Mouse (Mus musculus) hindbrain, postnatal 0 days (tissue): ENCODE data around the gene Crim1. TPM values are rescaled to one million over a fixed set of nuclear protein-coding genes. Genes with fewer than 3 reads are reported as not detected.

ENCODE experiments used
- ATAC-seq: fragments of 200-750 bp; cut with Nextera tagmentation; 2 replicates; pipeline ENCODE4 v1.8.0; 2017; ENCODE audit warnings: mild to moderate bottlenecking, moderate TSS enrichment, moderate library complexity
- DNase-seq: peaks from one replicate; pipeline ENCODE4 v3.0.0-alpha.2; 2015; ENCODE audit warnings: low spot score
- H3K27ac ChIP-seq: fragments of 300-500 bp; sonication (generic); 2 replicates; pipeline ENCODE4 v1.5.1; 2014; ENCODE audit warnings: mild to moderate bottlenecking
- H3K27me3 ChIP-seq: fragments of 300-500 bp; sonication (generic); 2 replicates; pipeline ENCODE4 v1.6.1; 2014; ENCODE audit warnings: low read length, mixed read lengths; ENCODE audit not compliant: insufficient read depth
- H3K36me3 ChIP-seq: fragments of 300-500 bp; sonication (generic); 2 replicates; pipeline ENCODE4 v1.6.1; 2014; ENCODE audit warnings: low read length, mixed read lengths; ENCODE audit not compliant: insufficient read depth
- H3K4me1 ChIP-seq: fragments of 300-500 bp; sonication (generic); 2 replicates; pipeline ENCODE4 v1.6.1; 2014; ENCODE audit warnings: antibody characterized with exemption, low read length, mixed read lengths; ENCODE audit not compliant: insufficient read depth
- H3K4me2 ChIP-seq: fragments of 300-500 bp; sonication (generic); 2 replicates; pipeline ENCODE4 v1.6.1; 2014; ENCODE audit warnings: low read depth, mild to moderate bottlenecking, low read length, moderate library complexity, mixed read lengths
- H3K4me3 ChIP-seq: fragments of 300-500 bp; sonication (generic); 2 replicates; pipeline ENCODE4 v1.5.1; 2014; ENCODE audit warnings: low read length
- H3K9ac ChIP-seq: fragments of 300-500 bp; sonication (generic); replicated peaks from 2 replicates; pipeline ENCODE4 v1.6.1; 2014; ENCODE audit warnings: mild to moderate bottlenecking, low read length, moderate library complexity, mixed read lengths
- H3K9me3 ChIP-seq: fragments of 300-500 bp; sonication (generic); 2 replicates; pipeline ENCODE4 v1.6.1; 2016; ENCODE audit warnings: low read length, mixed read lengths
- CTCF ChIP-seq: IDR thresholded peaks from 2 replicates; pipeline ENCODE4 v1.5.1; 2016; ENCODE audit warnings: antibody characterized with exemption, control low read depth, low read depth
- WGBS: fragments of 180-500 bp; shearing (Covaris S2); extraction: QIAGEN DNeasy Blood & Tissue Kit; methylation state at CpG from one replicate; pipeline ENCODE4 v1.1.7; 2014; 5-methylcytosine and 5-hydroxymethylcytosine counted together
- polyA plus RNA-seq: library from polyadenylated mRNA; unstranded; fragments of >200 nt; fragmentation: Nextera tagmentation; extraction: Ambion mirVana; gene quantifications from 2 replicates; pipeline ENCODE4 v1.2.1, GENCODE M21; 2015
- total RNA-seq: library from RNA; depleted of rRNA; stranded (reverse); fragments of >200 nt; gene quantifications from 2 replicates; pipeline ENCODE4 v1.2.3, GENCODE M21; 2014

The Crim1 gene
- total and polyA plus RNA-seq, 2 experiments from 2014 or later = 14.6 to 143 TPM

- Histone ChIP-seq H3K9me3 (no peaks in the 10 kb centered on the region), H3K4me2 (no peak overlapping the region), H3K27ac (no peak overlapping the region), H3K4me1 (no peaks in the 10 kb centered on the region), H3K4me3 (no peak overlapping the region), H3K36me3 (no peaks in the 10 kb centered on the region), H3K27me3 (no peaks in the 10 kb centered on the region), H3K9ac (no peak overlapping the region)
- TF ChIP-seq CTCF = no peak
- no peak for DNase-seq
- no peak for ATAC-seq
- 70% methylated on average over 2 of the region's 2 CpGs for WGBS
Observed at GRCm38 (mm10) chr17:78172371-78172770, 27.7 kb upstream of the Crim1 start.

- Histone ChIP-seq H3K27me3 (no peaks in the 10 kb centered on the region), H3K36me3 (no peaks in the 10 kb centered on the region), H3K4me1 (no peaks in the 10 kb centered on the region), H3K27ac (no peak overlapping the region), H3K9ac (no peak overlapping the region), H3K9me3 (no peaks in the 10 kb centered on the region), H3K4me3 (no peak overlapping the region), H3K4me2 (no peak overlapping the region)
- DNase-seq = peak; percentile 10
- no peak for ATAC-seq
- TF ChIP-seq CTCF = no peak
- 65% methylated on average over 6 of the region's 6 CpGs for WGBS
Observed at GRCm38 (mm10) chr17:78180766-78181165, 19.3 kb upstream of the Crim1 start.

DNA sequence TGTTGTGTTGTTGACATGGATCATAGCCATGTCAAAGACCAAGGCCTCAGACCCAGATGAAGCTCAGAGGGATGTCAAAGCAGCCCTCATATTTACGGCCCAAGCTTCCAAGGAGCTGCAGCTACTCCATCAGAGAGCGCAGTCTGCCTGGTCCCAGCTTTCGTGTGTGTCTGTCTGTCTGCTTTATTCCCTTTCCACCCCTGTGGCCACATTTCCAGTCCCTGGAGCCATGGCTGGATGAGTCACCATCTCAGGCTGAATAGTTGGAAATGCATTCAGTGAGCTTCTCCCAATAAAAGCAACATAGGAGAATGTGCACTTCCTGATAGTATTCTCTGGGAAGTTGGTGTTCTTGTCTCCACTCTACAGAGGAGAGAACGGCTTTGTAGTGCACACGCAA is 3.9 kb upstream of the Crim1 start:
- TF ChIP-seq CTCF = no peak
- WGBS = 94% methylated on average over 5 of the region's 5 CpGs
- Histone ChIP-seq H3K27ac (no peak overlapping the region), H3K4me1 (peaks cover 2% of the 10 kb centered on the region; the same call in 1 of the 2 replicates), H3K36me3 (no peaks in the 10 kb centered on the region), H3K4me2 (no peak overlapping the region), H3K27me3 (no peaks in the 10 kb centered on the region), H3K9me3 (no peaks in the 10 kb centered on the region), H3K4me3 (no peak overlapping the region), H3K9ac (no peak overlapping the region)
- ATAC-seq (no peak), DNase-seq (no peak)

DNA sequence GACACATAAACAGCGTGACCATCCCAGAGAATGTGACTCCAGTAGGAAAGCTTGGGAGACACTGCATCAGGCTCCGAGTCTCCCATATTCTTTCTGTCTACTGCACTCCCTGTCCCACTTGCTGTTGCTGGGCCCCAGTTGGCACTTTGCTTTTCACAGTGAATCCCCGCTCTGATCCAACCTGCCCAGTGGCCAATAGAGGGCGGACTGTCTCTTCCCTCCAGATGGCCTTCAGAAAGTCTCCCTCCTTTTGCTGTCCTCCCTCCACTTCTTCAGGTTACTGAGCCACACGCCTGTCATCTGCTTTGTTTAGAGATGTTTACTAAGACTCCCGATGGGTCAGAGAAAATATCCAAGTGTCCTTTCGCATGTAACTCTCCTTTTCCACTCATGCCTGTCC is 2.9 kb upstream of the Crim1 start:
- Histone ChIP-seq H3K27me3 (no peaks in the 10 kb centered on the region), H3K27ac (no peak overlapping the region), H3K4me1 (peaks cover 9% of the 10 kb centered on the region; the same call in 1 of the 2 replicates), H3K36me3 (no peaks in the 10 kb centered on the region), H3K9me3 (no peaks in the 10 kb centered on the region), H3K4me2 (no peak overlapping the region), H3K9ac (no peak overlapping the region), H3K4me3 (no peak overlapping the region)
- WGBS = 30% methylated on average over 7 of the region's 7 CpGs
- peak; percentile 84 for TF ChIP-seq CTCF
- DNase-seq (peak; percentile 73), ATAC-seq (no peak)

DNA sequence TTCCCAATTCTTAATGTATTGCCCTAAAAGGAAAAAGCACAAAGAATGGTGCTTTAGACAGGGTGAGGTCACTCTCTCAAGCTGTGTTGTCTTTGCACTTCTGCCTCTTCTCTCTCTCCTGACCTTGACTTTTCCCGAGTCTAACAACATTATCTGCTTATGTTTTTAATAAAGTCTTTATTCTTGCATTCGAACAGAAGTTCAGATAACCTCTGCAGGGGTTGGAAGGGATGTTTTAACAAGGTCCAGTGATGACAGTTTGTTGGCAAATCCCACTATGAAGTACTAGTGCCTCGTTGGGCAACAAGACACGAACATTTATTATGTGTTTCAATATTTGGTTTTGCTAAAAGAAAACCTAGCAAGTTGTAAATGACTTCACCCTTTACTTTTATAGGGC is 1.9 kb upstream of the Crim1 start:
- DNase-seq (no peak), ATAC-seq (no peak)
- Histone ChIP-seq H3K36me3 (no peaks in the 10 kb centered on the region), H3K27ac (no peak overlapping the region), H3K4me1 (peaks cover 16% of the 10 kb centered on the region; the same call in 1 of the 2 replicates), H3K27me3 (no peaks in the 10 kb centered on the region), H3K9ac (no peak overlapping the region), H3K4me3 (no peak overlapping the region), H3K9me3 (no peaks in the 10 kb centered on the region), H3K4me2 (no peak overlapping the region)
- WGBS = 59% methylated on average over 4 of the region's 4 CpGs
- TF ChIP-seq CTCF = no peak

GRCm38 (mm10) chr17:78198820-78199219 is 1.2 kb upstream of the Crim1 start:
- Histone ChIP-seq H3K9ac (peak overlapping the region; percentile 71), H3K27me3 (no peaks in the 10 kb centered on the region), H3K4me1 (peaks cover 16% of the 10 kb centered on the region; the same call in 1 of the 2 replicates), H3K36me3 (no peaks in the 10 kb centered on the region), H3K27ac (peak overlapping the region; percentile 85; the same call in 1 of the 2 replicates), H3K4me2 (peak overlapping the region; percentile 99), H3K9me3 (no peaks in the 10 kb centered on the region), H3K4me3 (peak overlapping the region; percentile 86)
- no peak for ATAC-seq
- TF ChIP-seq CTCF = peak; percentile 47
- peak; percentile 44 for DNase-seq
- 10% methylated on average over 4 of the region's 4 CpGs for WGBS

- DNase-seq (peak; percentile 42), ATAC-seq (no peak)
- no peak for TF ChIP-seq CTCF
- H3K27me3 ChIP-seq = no peaks in the 10 kb centered on the region
- H3K4me1 ChIP-seq = peaks cover 16% of the 10 kb centered on the region; the same call in 1 of the 2 replicates
- no peaks in the 10 kb centered on the region for H3K9me3 ChIP-seq
- H3K4me2 ChIP-seq = peak overlapping the region; percentile 99
- WGBS = 9% methylated on average over 7 of the region's 7 CpGs
- H3K27ac ChIP-seq = peak overlapping the region; percentile 85
- peak overlapping the region; percentile 86 for H3K4me3 ChIP-seq
- peak overlapping the region; percentile 71 for H3K9ac ChIP-seq
- no peaks in the 10 kb centered on the region for H3K36me3 ChIP-seq
Observed at GRCm38 (mm10) chr17:78199231-78199625, 820 bp upstream of the Crim1 start.
